Mouse (Mus musculus) adrenal gland, adult 8-10 months (tissue): ENCODE results near the gene A930017K11Rik. TPM values are rescaled to one million over a fixed set of nuclear protein-coding genes. Genes with fewer than 3 reads are reported as not detected.
A peak's percentile ranks its signal among the peaks of the same experiment; 100 is the strongest.

ENCODE experiments used
- DNase-seq: peaks from one replicate; pipeline ENCODE4 v3.0.0; 2022
- total RNA-seq, 4 experiments: library from RNA; stranded (reverse); gene quantifications; 2 replicates each; pipeline ENCODE4 v1.2.4; 2022

Gene A930017K11Rik
- total RNA-seq, 4 experiments from 2014 or later, result not detected

DNA sequence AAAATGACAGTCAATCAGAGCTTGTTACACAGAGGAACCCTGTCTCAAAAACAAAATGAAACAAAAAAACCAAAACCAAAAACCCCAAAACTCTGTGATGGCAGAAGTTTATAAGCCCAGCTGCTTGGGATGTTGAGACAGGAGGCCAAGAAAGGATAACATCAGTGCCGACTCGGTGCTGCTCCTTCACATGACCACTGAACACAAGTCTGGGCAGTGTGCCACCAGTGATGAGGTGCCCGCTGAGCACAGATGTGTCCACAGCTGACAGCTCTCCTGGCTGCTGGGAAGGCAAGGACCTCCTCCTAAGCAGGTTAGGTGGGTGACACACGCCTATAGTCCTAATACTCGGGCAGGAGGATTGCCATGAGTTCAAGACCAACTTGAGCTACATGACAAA lies 30.2 kb downstream of the A930017K11Rik start:
- DNase-seq, result no peak

DNA sequence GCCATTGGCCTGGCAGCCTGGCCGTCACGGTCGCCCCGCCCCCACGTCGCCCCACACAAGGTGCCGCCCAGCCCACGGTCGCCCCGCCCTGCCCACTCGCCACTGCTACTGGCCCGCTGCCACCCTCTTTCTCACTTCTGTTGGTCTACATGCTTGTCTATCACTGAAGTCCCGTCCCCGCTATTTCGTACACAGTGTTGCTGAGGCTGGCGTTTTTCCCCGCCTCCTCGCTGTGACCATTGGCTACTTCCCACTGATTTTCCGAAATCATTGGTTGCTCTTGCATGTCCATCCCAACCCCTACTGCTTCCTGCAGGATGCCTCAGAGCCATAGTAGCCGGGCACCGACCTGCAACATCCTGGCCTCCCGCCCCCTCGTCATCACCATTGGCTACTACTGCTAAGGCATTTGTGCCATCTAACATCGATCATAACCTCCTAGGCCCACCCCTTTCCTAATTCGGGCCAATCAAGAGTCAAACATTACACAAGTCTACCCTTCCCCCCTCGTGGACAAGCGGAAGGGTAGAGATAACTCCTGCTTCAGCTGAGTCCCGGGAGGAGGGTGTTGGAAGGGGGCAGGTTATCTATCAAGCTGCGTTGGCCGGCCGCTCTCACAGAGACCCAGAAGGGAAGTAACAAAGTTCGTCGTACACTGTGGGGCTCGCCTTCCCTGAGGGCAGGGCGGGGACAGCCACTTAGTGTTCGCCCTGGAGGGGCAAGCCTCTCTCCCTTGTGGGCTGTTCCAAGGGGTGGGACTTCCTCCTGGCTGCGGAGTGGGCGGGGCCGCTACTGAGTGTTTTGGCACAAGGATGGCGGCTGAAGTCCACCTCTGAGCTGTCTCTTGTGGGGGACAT lies 32.4 kb downstream of the A930017K11Rik start:
- peak; percentile 100 for DNase-seq

GRCm38 (mm10) chr17:25919144-25919785 lies 33.1 kb downstream of the A930017K11Rik start, which contains the start of gene Rab40c:
Gene Rab40c, minus strand, starts transcription at chr17:25919727.
- DNase-seq, result no peak

GRCm38 (mm10) chr17:25918037-25918750 lies 34.2 kb downstream of the A930017K11Rik start:
- no peak for DNase-seq

DNA sequence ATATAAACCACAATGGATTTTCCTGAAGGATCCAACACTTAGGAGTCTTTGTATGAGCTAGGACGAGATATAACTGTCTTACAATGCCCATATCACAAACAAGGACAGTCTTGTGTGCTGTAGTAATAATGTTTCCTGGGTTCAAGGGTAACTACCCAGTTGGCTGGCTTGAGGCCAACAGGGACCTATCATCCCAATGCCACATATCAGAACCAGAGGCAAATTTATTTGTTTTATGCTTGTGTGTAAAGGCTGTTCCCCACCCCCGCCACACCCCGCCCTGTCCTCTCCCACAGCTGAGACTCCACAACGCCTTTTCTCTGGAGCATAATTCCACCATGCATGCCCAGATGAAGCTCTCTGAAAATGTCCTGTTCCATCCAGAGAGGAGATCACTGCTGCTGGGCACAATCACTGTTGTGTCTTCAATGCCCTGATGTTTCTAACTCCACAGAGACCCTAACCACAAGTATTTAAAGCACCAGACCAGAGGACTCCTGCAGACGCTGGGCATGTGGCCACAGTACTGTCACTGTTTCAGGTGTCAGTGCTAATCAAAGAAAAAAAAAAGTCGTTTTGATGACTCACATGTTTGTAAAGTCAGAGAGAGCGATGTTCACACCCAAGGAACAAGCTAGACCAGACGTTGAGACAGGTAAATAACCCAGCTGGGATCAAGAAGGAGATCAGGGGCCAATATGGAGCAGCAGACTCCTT lies 35.3 kb downstream of the A930017K11Rik start:
- peak; percentile 86 for DNase-seq

GRCm38 (mm10) chr17:25914295-25914694 lies 38.1 kb downstream of the A930017K11Rik start:
- DNase-seq, result peak; percentile 29

DNA sequence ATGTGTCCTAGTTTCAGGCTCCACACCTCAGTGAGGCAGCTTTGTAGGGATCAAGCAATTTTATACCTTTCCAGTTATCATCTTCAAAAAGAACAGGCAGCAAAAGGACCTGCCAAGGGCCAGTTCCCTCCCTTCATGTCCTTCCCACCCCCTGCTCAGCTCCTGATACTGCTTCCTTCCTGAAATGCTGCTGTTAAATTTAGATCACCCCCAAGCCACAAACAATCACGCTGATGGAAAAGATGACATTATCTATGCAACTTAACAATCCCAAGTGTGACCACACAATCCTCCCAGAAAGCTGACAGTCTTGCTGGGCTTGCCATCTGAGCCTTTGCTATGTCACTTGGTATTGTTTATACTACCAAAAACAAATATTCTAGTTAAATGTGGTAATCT lies 38.5 kb downstream of the A930017K11Rik start:
- DNase-seq, result no peak

- DNase-seq, result peak; percentile 58
These were observed 39.0 kb downstream of the A930017K11Rik start for GRCm38 (mm10) chr17:25913186-25913876.

GRCm38 (mm10) chr17:25911816-25912215 lies 40.5 kb downstream of the A930017K11Rik start:
- DNase-seq, result peak; percentile 79

- DNase-seq, result no peak
These were observed 44.7 kb downstream of the A930017K11Rik start for GRCm38 (mm10) chr17:25907640-25908039.

DNA sequence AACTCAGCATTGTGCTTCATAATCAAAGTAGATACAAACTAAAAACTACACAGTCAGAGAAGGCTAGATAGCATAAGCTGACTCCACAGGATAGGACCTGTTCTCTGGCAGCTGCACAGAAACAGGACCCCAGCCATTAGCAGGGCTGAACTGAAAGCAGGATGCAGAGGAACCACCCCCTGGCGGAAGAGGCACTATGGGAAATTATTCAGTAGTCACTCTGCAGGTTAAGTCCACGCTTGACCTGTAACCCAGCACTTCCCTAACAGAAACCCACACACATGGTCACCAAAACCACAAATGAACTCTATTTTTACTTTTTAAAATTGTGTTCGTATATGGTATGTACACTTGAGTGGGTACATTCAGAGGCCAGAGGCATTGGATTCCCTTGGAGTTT lies 49.3 kb downstream of the A930017K11Rik start:
- DNase-seq, result no peak

- no peak for DNase-seq
These were observed 52.2 kb downstream of the A930017K11Rik start for GRCm38 (mm10) chr17:25900193-25900592.

Other genes with a start within 250 kb of the A930017K11Rik start
- 1 to 10 TPM in 1 of 4 experiments, under 1 TPM in 1, not detected in 2; 0.74 to 2.9 TPM for gene Gng13, start 235.4 kb downstream of the A930017K11Rik start, total RNA-seq
- 1 to 10 TPM; 1.2 to 4.9 (median 2.6) TPM for gene Chtf18, start 225.1 kb downstream of the A930017K11Rik start, total RNA-seq
- 10 to 100 TPM; 17.8 to 23.5 (median 20.4) TPM for gene Rpusd1, start 224.9 kb downstream of the A930017K11Rik start, total RNA-seq
- gene Mslnl, start 216.5 kb downstream of the A930017K11Rik start, total RNA-seq, result under 1 TPM; 0.09 to 0.52 (median 0.30) TPM
- gene Msln, start 198.2 kb downstream of the A930017K11Rik start, total RNA-seq, result 1 to 10 TPM; 4.8 to 7.1 (median 6.0) TPM
- 10 to 100 TPM; 34.8 to 45.2 (median 40.1) TPM for gene Narfl, start 178.8 kb downstream of the A930017K11Rik start, total RNA-seq
- 10 to 100 TPM; 21.4 to 67.2 (median 55.9) TPM for gene Haghl, start 166.9 kb downstream of the A930017K11Rik start, total RNA-seq
- under 1 TPM in 1 of 4 experiments, not detected in 3; 0.15 TPM for gene Ccdc78, start 166.0 kb downstream of the A930017K11Rik start, total RNA-seq
- gene Fam173a, start 159.7 kb downstream of the A930017K11Rik start, total RNA-seq, result 100 to 1,000 TPM in 3 of 4 experiments, 10 to 100 TPM in 1; 91.1 to 131 (median 117) TPM
- not detected for gene AC134908.4, start 156.9 kb downstream of the A930017K11Rik start, total RNA-seq
- gene Metrn, start 155.4 kb downstream of the A930017K11Rik start, total RNA-seq, result 10 to 100 TPM; 31.4 to 45.8 (median 39.3) TPM
- gene Fbxl16, start 143.5 kb downstream of the A930017K11Rik start, total RNA-seq, result 10 to 100 TPM; 37.9 to 62.9 (median 43.0) TPM
- gene Wdr24, start 128.9 kb downstream of the A930017K11Rik start, total RNA-seq, result 10 to 100 TPM; 21.9 to 28.0 (median 24.5) TPM
- 100 to 1,000 TPM; 104 to 137 (median 119) TPM for gene Jmjd8, start 123.7 kb downstream of the A930017K11Rik start, total RNA-seq
- 100 to 1,000 TPM; 184 to 246 (median 214) TPM for gene Stub1, start 119.2 kb downstream of the A930017K11Rik start, total RNA-seq
- gene Rhbdl1, start 115.3 kb downstream of the A930017K11Rik start, total RNA-seq, result 10 to 100 TPM; 14.7 to 79.0 (median 33.0) TPM
- 10 to 100 TPM in 3 of 4 experiments, 1 to 10 TPM in 1; 7.3 to 36.4 (median 20.8) TPM for gene Gm20683, start 110.8 kb downstream of the A930017K11Rik start, total RNA-seq
- gene Rhot2, start 107.7 kb downstream of the A930017K11Rik start, total RNA-seq, result 100 to 1,000 TPM in 3 of 4 experiments, 10 to 100 TPM in 1; 89.3 to 155 (median 139) TPM
- 10 to 100 TPM; 14.7 to 41.8 (median 22.9) TPM for gene Wdr90, start 91.1 kb downstream of the A930017K11Rik start, total RNA-seq
- gene Mcrip2, start 83.8 kb downstream of the A930017K11Rik start, total RNA-seq, result 100 to 1,000 TPM; 264 to 492 (median 338) TPM
- 100 to 1,000 TPM; 113 to 215 (median 150) TPM for gene Mettl26, start 77.5 kb downstream of the A930017K11Rik start, total RNA-seq
- gene Wfikkn1, start 71.7 kb downstream of the A930017K11Rik start, total RNA-seq, result 1 to 10 TPM; 1.6 to 2.9 (median 2.0) TPM
- gene Rab40c, start 32.8 kb downstream of the A930017K11Rik start, total RNA-seq, result 10 to 100 TPM; 33.9 to 65.0 (median 36.3) TPM
- gene Pigq, start 7.6 kb downstream of the A930017K11Rik start, total RNA-seq, result 100 to 1,000 TPM; 101 to 126 (median 111) TPM
- not detected for gene Nhlrc4, start 7.6 kb downstream of the A930017K11Rik start, total RNA-seq
- 10 to 100 TPM; 20.1 to 34.6 (median 24.9) TPM for gene Capn15, start 33.2 kb upstream of the A930017K11Rik start, total RNA-seq
- gene Rab11fip3, start 117.0 kb upstream of the A930017K11Rik start, total RNA-seq, result 10 to 100 TPM; 22.7 to 37.2 (median 29.9) TPM
- gene Decr2, start 137.8 kb upstream of the A930017K11Rik start, total RNA-seq, result 10 to 100 TPM; 23.0 to 26.8 (median 24.2) TPM
- 10 to 100 TPM in 1 of 4 experiments, 1 to 10 TPM in 3; 2.1 to 10.4 (median 6.0) TPM for gene Nme4, start 143.0 kb upstream of the A930017K11Rik start, total RNA-seq
- 10 to 100 TPM in 3 of 4 experiments, 1 to 10 TPM in 1; 7.8 to 14.9 (median 12.0) TPM for gene Tmem8, start 160.7 kb upstream of the A930017K11Rik start, total RNA-seq
- 10 to 100 TPM; 96.1 to 98.0 (median 96.8) TPM for gene Mrpl28, start 170.9 kb upstream of the A930017K11Rik start, total RNA-seq
- gene Axin1, start 186.1 kb upstream of the A930017K11Rik start, total RNA-seq, result 10 to 100 TPM; 42.6 to 52.2 (median 46.2) TPM
- gene Pdia2, start 246.5 kb upstream of the A930017K11Rik start, total RNA-seq, result 1 to 10 TPM; 1.8 to 3.7 (median 2.4) TPM